Mouse (Mus musculus) adrenal gland, adult 2 months (tissue): ENCODE measurements around the gene Fat3. TPM values are rescaled to one million over a fixed set of nuclear protein-coding genes. Genes with fewer than 3 reads are reported as not detected.

ENCODE experiments used
- DNase-seq: peaks from one replicate; pipeline ENCODE4 v3.0.0; 2021
- polyA plus RNA-seq: library from polyadenylated mRNA; depleted of rRNA; stranded (reverse); fragments of >200 nt; gene quantifications from 2 replicates; pipeline ENCODE4 v1.2.3, GENCODE M21; 2012
- total RNA-seq, 2 experiments: library from RNA; stranded (reverse); gene quantifications; 2 replicates each; pipeline ENCODE4 v1.2.3; 2021

Gene Fat3
- total and polyA plus RNA-seq, 3 experiments, result 0.99 to 3.0 (median 2.5) TPM

GRCm38 (mm10) chr9:16437805-16438204, 63.3 kb downstream of the Fat3 start:
- DNase-seq, result no peak

GRCm38 (mm10) chr9:16428589-16428988, 72.5 kb downstream of the Fat3 start:
- no peak for DNase-seq

GRCm38 (mm10) chr9:16422707-16423106, 78.4 kb downstream of the Fat3 start:
- no peak for DNase-seq

GRCm38 (mm10) chr9:16402815-16403214, 98.3 kb downstream of the Fat3 start:
- no peak for DNase-seq

GRCm38 (mm10) chr9:16398734-16399686, 102.1 kb downstream of the Fat3 start:
- no peak for DNase-seq

GRCm38 (mm10) chr9:16389141-16389540, 111.9 kb downstream of the Fat3 start:
- peak; percentile 44 for DNase-seq

GRCm38 (mm10) chr9:16387527-16387926, 113.6 kb downstream of the Fat3 start:
- no peak for DNase-seq

GRCm38 (mm10) chr9:16363713-16364112, 137.4 kb downstream of the Fat3 start:
- no peak for DNase-seq

GRCm38 (mm10) chr9:16361811-16362210, 139.3 kb downstream of the Fat3 start:
- DNase-seq, result no peak

GRCm38 (mm10) chr9:16356636-16357035, 144.4 kb downstream of the Fat3 start:
- no peak for DNase-seq

GRCm38 (mm10) chr9:16354906-16355305, 146.2 kb downstream of the Fat3 start:
- no peak for DNase-seq

GRCm38 (mm10) chr9:16353049-16353724, 147.9 kb downstream of the Fat3 start:
- no peak for DNase-seq

GRCm38 (mm10) chr9:16352486-16353048, 148.5 kb downstream of the Fat3 start:
- DNase-seq, result no peak

- no peak for DNase-seq
These were observed 155.9 kb downstream of the Fat3 start for GRCm38 (mm10) chr9:16344902-16345855.

- no peak for DNase-seq
These were observed 157.9 kb downstream of the Fat3 start for GRCm38 (mm10) chr9:16343191-16343590.

- DNase-seq, result no peak
These were observed 158.5 kb downstream of the Fat3 start for GRCm38 (mm10) chr9:16342577-16342976.

- no peak for DNase-seq
These were observed 170.6 kb downstream of the Fat3 start for GRCm38 (mm10) chr9:16330290-16330984.

- DNase-seq, result no peak
These were observed 182.1 kb downstream of the Fat3 start for GRCm38 (mm10) chr9:16318957-16319356.

- no peak for DNase-seq
These were observed 188.4 kb downstream of the Fat3 start for GRCm38 (mm10) chr9:16312599-16313197.
